17 mouse cellular contexts compared by ENCODE assay signal in genomic region chr4:138689094-138689512, GRCm38 (mm10). TPM values are rescaled to one million over a fixed set of nuclear protein-coding genes. Genes with fewer than 3 reads are reported as not detected.
DNase-seq lines count a peak whose midpoint lies in the region; ATAC-seq and TF ChIP-seq lines count a peak whose summit lies in the region.
"Had no signal": no experiment of that assay in that cellular context is flagged by ENCODE, and none has a peak within 500 bp of the region (broad histone marks: within the 10 kb centered on the region; RNA-seq: fewer than 3 reads in every experiment).

No protein-coding gene starts in this region.

- H3K27ac ChIP-seq in midbrain, embryonic 13.5 days, result peak overlapping the region; percentile 62; the same call in 1 of the 2 replicates
- H3K27ac ChIP-seq in midbrain, embryonic 11.5 days (ENCODE audit: low read depth, low read length), result no peak overlapping the region
- no peak overlapping the region; the same call in 1 of the 2 replicates for H3K27ac ChIP-seq in hindbrain, embryonic 16.5 days (ENCODE audit: low read depth, low read length)
- H3K27ac ChIP-seq in thymus, adult 2 months (ENCODE audit: control insufficient read depth, insufficient read depth, low read length), result no peak overlapping the region
- H3K27ac ChIP-seq: heart, adult 2 months; liver, embryonic 15.5 days had no signal

- no peak for TF ChIP-seq POLR2A in thymus, adult 2 months (IDR thresholded peaks at IDR 0.05; ENCODE audit: control insufficient read depth, extremely low read depth, insufficient read depth, low read length, poor library complexity)

- peaks cover 56% of the 10 kb centered on the region for H3K4me1 ChIP-seq in midbrain, embryonic 13.5 days (replicated peaks)
- peaks cover 36% of the 10 kb centered on the region for H3K4me1 ChIP-seq in midbrain, embryonic 11.5 days (ENCODE audit: control insufficient read depth, insufficient read depth, low read length)
- peaks cover 37% of the 10 kb centered on the region for H3K4me1 ChIP-seq in hindbrain, embryonic 16.5 days (ENCODE audit: control insufficient read depth, insufficient read depth, low read depth, low read length)
- no peaks in the 10 kb centered on the region for H3K4me1 ChIP-seq in thymus, adult 2 months (replicated peaks; ENCODE audit: control insufficient read depth, insufficient read depth, low read length)
- H3K4me1 ChIP-seq: liver, embryonic 15.5 days had no signal

- ATAC-seq in cerebellum, adult (ENCODE audit: insufficient number of reproducible peaks, low FRiP score, low TSS enrichment), result no peak
- peak; percentile 74; the same call in 1 of the 2 replicates for ATAC-seq in midbrain, embryonic 13.5 days
- ATAC-seq in midbrain, embryonic 11.5 days (ENCODE audit: low FRiP score), result no peak
- ATAC-seq in hindbrain, embryonic 16.5 days, result peak; percentile 57

- H3K4me3 ChIP-seq in midbrain, embryonic 13.5 days (replicated peaks), result no peak overlapping the region
- H3K4me3 ChIP-seq in midbrain, embryonic 11.5 days (ENCODE audit: low read depth, low read length), result no peak overlapping the region
- no peak overlapping the region for H3K4me3 ChIP-seq in hindbrain, embryonic 16.5 days (ENCODE audit: low read length)
- H3K4me3 ChIP-seq in thymus, adult 2 months (ENCODE audit: control insufficient read depth, insufficient read depth, low read length), result no peak overlapping the region
- H3K4me3 ChIP-seq: heart, adult 2 months; liver, embryonic 15.5 days had no signal

- 14% methylated on average over 3 of the region's 3 CpGs for WGBS in midbrain, embryonic 13.5 days
- 19% methylated on average over 3 of the region's 3 CpGs for WGBS in midbrain, embryonic 11.5 days
- WGBS in hindbrain, embryonic 16.5 days, result 9% methylated on average over 3 of the region's 3 CpGs
- WGBS in thymus, adult 2 months, result 18% methylated on average over 3 of the region's 3 CpGs

- no peak overlapping the region for H3K9ac ChIP-seq in midbrain, embryonic 13.5 days (replicated peaks)
- H3K9ac ChIP-seq in midbrain, embryonic 11.5 days (ENCODE audit: low read length), result no peak overlapping the region
- H3K9ac ChIP-seq in hindbrain, embryonic 16.5 days (ENCODE audit: low read depth, low read length), result peak overlapping the region; percentile 3; the same call in 1 of the 2 replicates
- H3K9ac ChIP-seq: liver, embryonic 15.5 days had no signal

- no peak overlapping the region for H3K4me2 ChIP-seq in midbrain, embryonic 13.5 days (replicated peaks)
- no peak overlapping the region for H3K4me2 ChIP-seq in midbrain, embryonic 11.5 days
- H3K4me2 ChIP-seq in hindbrain, embryonic 16.5 days (ENCODE audit: low read length), result no peak overlapping the region
- H3K4me2 ChIP-seq: liver, embryonic 15.5 days had no signal

- H3K9me3 ChIP-seq in midbrain, embryonic 13.5 days, result no peaks in the 10 kb centered on the region
- no peaks in the 10 kb centered on the region for H3K9me3 ChIP-seq in midbrain, embryonic 11.5 days (ENCODE audit: control insufficient read depth, low read length)
- H3K9me3 ChIP-seq in hindbrain, embryonic 16.5 days (ENCODE audit: control insufficient read depth, low read length), result no peaks in the 10 kb centered on the region
- H3K9me3 ChIP-seq: liver, embryonic 15.5 days had no signal

- intact Hi-C loops in heart, postnatal 14 days (cut with DNase I), result no loop called here

- peak; percentile 48 to 50 for DNase-seq in cerebellum, postnatal 14 days
- DNase-seq in midbrain, embryonic 11.5 days (ENCODE audit: low spot score, missing footprints), result no peak
- no peak for DNase-seq in thymus, adult 2 months
- DNase-seq in right cerebral cortex, postnatal 4 days, result no peak
- DNase-seq in heart, postnatal 14 days, result no peak
- DNase-seq: cerebellum, postnatal 36 days; heart, adult 2 months; kidney, adult 18-20 months; kidney, postnatal 36 days; spleen, adult 18-20 months had no signal

- peaks cover 13% of the 10 kb centered on the region for H3K27me3 ChIP-seq in midbrain, embryonic 13.5 days
- no peaks in the 10 kb centered on the region for H3K27me3 ChIP-seq in midbrain, embryonic 11.5 days (ENCODE audit: control insufficient read depth, insufficient read depth, low read length)
- no peaks in the 10 kb centered on the region; the same call in 1 of the 2 replicates for H3K27me3 ChIP-seq in hindbrain, embryonic 16.5 days (replicated peaks; ENCODE audit: control insufficient read depth, insufficient read depth, low read length)
- no peaks in the 10 kb centered on the region; the same call in 1 of the 2 replicates for H3K27me3 ChIP-seq in thymus, adult 2 months (ENCODE audit: control insufficient read depth, insufficient read depth, low read length)

- no peak for TF ChIP-seq CTCF in thymus, adult 2 months (IDR thresholded peaks at IDR 0.05; ENCODE audit: borderline replicate concordance, control insufficient read depth, extremely low read depth, insufficient read depth, low read length, poor library complexity)

- no peaks in the 10 kb centered on the region for H3K36me3 ChIP-seq in midbrain, embryonic 13.5 days
- no peaks in the 10 kb centered on the region for H3K36me3 ChIP-seq in midbrain, embryonic 11.5 days (ENCODE audit: control insufficient read depth, insufficient read depth, low read length)
- no peaks in the 10 kb centered on the region for H3K36me3 ChIP-seq in hindbrain, embryonic 16.5 days (ENCODE audit: control insufficient read depth, insufficient read depth, low read length)
- no peaks in the 10 kb centered on the region for H3K36me3 ChIP-seq in thymus, adult 2 months (ENCODE audit: control insufficient read depth, insufficient read depth, low read length)
- H3K36me3 ChIP-seq: liver, embryonic 15.5 days had no signal

RNA-seq across cellular contexts. Expression of gene Pla2g2c, which starts 35.5 kb away (rescaled TPM):
- polyA plus RNA-seq in midbrain, embryonic 13.5 days (2015; fragmentation: Nextera tagmentation; extraction: Ambion mirVana), result 0.66 and 0.73 TPM in 2 replicates
- polyA plus RNA-seq in midbrain, embryonic 11.5 days (2014; fragmentation: Nextera tagmentation; extraction: Ambion mirVana), result 0.81 and 0.96 TPM in 2 replicates
- 0.35 and 0.36 TPM in 2 replicates for polyA plus RNA-seq in hindbrain, embryonic 16.5 days (2015; fragmentation: Nextera tagmentation; extraction: Ambion mirVana)
- not detected in 2 replicates for polyA plus RNA-seq in thymus, adult 2 months (2012; rRNA removed)
- total RNA-seq in heart, postnatal 14 days (2021), result not detected
- total RNA-seq: gastrocnemius, adult 18-20 months had no signal
- polyA plus RNA-seq: liver, embryonic 15.5 days had no signal

RNA-seq across cellular contexts. Expression of gene Ubxn10, which starts 47.9 kb away (rescaled TPM):
- polyA plus RNA-seq in midbrain, embryonic 13.5 days (2015; fragmentation: Nextera tagmentation; extraction: Ambion mirVana), result 2.5 and 3.1 TPM in 2 replicates
- 1.5 TPM in 2 replicates for polyA plus RNA-seq in midbrain, embryonic 11.5 days (2014; fragmentation: Nextera tagmentation; extraction: Ambion mirVana)
- 4.5 and 5.2 TPM in 2 replicates for polyA plus RNA-seq in hindbrain, embryonic 16.5 days (2015; fragmentation: Nextera tagmentation; extraction: Ambion mirVana)
- polyA plus RNA-seq in thymus, adult 2 months (2012; rRNA removed), result 1.1 and 2.0 TPM in 2 replicates
- total RNA-seq in heart, postnatal 14 days (2021), result 1 to 10 TPM in 1 of 2 experiments, under 1 TPM in 1; 0.93 to 1.7 TPM

RNA-seq across cellular contexts. Expression of gene Vwa5b1, which starts 53.4 kb away (rescaled TPM):
- 0.63 and 0.82 TPM in 2 replicates for polyA plus RNA-seq in midbrain, embryonic 13.5 days (2015; fragmentation: Nextera tagmentation; extraction: Ambion mirVana)
- 0.15 and 0.28 TPM in 2 replicates for polyA plus RNA-seq in midbrain, embryonic 11.5 days (2014; fragmentation: Nextera tagmentation; extraction: Ambion mirVana)
- polyA plus RNA-seq in hindbrain, embryonic 16.5 days (2015; fragmentation: Nextera tagmentation; extraction: Ambion mirVana), result 2.8 TPM in 2 replicates
- polyA plus RNA-seq in thymus, adult 2 months (2012; rRNA removed), result 0.08 and 0.09 TPM in 2 replicates
- not detected for total RNA-seq in heart, postnatal 14 days (2021)
- total RNA-seq: ES-E14; gastrocnemius, adult 18-20 months; heart, adult 2 months; heart, postnatal 25 days had no signal
- polyA plus RNA-seq: heart, adult 2 months; liver, embryonic 15.5 days had no signal

Comparison
In these comparisons a context has a peak if more than half of its experiments do, and no peak if none do; other contexts are left out.
1. ATAC-seq: peak in midbrain, embryonic 13.5 days (single experiment) and hindbrain, embryonic 16.5 days (single experiment); none in cerebellum, adult (single experiment) and midbrain, embryonic 11.5 days (single experiment).
2. DNase-seq: peak in cerebellum, postnatal 14 days (2 of 2); none in midbrain, embryonic 11.5 days (single experiment), thymus, adult 2 months (single experiment), right cerebral cortex, postnatal 4 days (single experiment) and heart, postnatal 14 days (0 of 2).